11 mouse cellular contexts compared by ENCODE assay signal in genomic region chr5:143252791-143253185, GRCm38 (mm10). TPM values are rescaled to one million over a fixed set of nuclear protein-coding genes. Genes with fewer than 3 reads are reported as not detected.
DNase-seq lines count a peak whose midpoint lies in the region; ATAC-seq lines count a peak whose summit lies in the region.
"Had no signal": no experiment of that assay in that cellular context is flagged by ENCODE, and none has a peak within 500 bp of the region (broad histone marks: within the 10 kb centered on the region; RNA-seq: fewer than 3 reads in every experiment).

No protein-coding gene starts in this region.

- peak overlapping the region; percentile 80; the same call in 1 of the 2 replicates for H3K4me2 ChIP-seq in heart, embryonic 14.5 days (ENCODE audit: low read length)
- H3K4me2 ChIP-seq in embryonic facial prominence, embryonic 15.5 days (replicated peaks): peak overlapping the region; percentile 88
- H3K4me2 ChIP-seq in limb, embryonic 13.5 days (replicated peaks): peak overlapping the region; percentile 84

- peaks cover 2 to 21% of the 10 kb centered on the region in 2 experiments; a peak in 3 of 4 replicates for H3K4me1 ChIP-seq in heart, embryonic 14.5 days (ENCODE audit: control insufficient read depth in 2 of 2, insufficient read depth in 2 of 2, low read length in 2 of 2)
- H3K4me1 ChIP-seq in megakaryocyte, embryonic 14.5 days: peaks cover 39% of the 10 kb centered on the region
- peaks cover 20% of the 10 kb centered on the region for H3K4me1 ChIP-seq in embryonic facial prominence, embryonic 15.5 days
- peaks cover 22% of the 10 kb centered on the region for H3K4me1 ChIP-seq in limb, embryonic 13.5 days

- H3K9ac ChIP-seq in heart, embryonic 14.5 days (ENCODE audit: low read length): no peak overlapping the region
- H3K9ac ChIP-seq in embryonic facial prominence, embryonic 15.5 days: no peak overlapping the region
- no peak overlapping the region for H3K9ac ChIP-seq in limb, embryonic 13.5 days

- peak overlapping the region in 1 of 2 experiments; percentile 46; a peak in 2 of 4 replicates for H3K4me3 ChIP-seq in heart, embryonic 14.5 days (ENCODE audit: control insufficient read depth in 1 of 2, insufficient read depth in 1 of 2, low read depth in 1 of 2, low read length in 2 of 2)
- peak overlapping the region; percentile 79 for H3K4me3 ChIP-seq in megakaryocyte, embryonic 14.5 days (replicated peaks)
- peak overlapping the region; percentile 46 for H3K4me3 ChIP-seq in embryonic facial prominence, embryonic 15.5 days (replicated peaks)
- peak overlapping the region; percentile 47 for H3K4me3 ChIP-seq in limb, embryonic 13.5 days

- no peak for DNase-seq in heart, adult 9 months (ENCODE audit: low spot score in 2 of 2)
- DNase-seq in layer of hippocampus, postnatal 25 days (ENCODE audit: extremely low spot score in 1 of 2, low spot score in 1 of 2): no peak
- no peak for DNase-seq in spleen, postnatal 36 days (ENCODE audit: low spot score in 2 of 2)
- DNase-seq: layer of hippocampus, postnatal 36 days had no signal

- H3K9me3 ChIP-seq in heart, embryonic 14.5 days (ENCODE audit: control insufficient read depth, low read length): no peaks in the 10 kb centered on the region
- H3K9me3 ChIP-seq in megakaryocyte, embryonic 14.5 days: peaks cover 28% of the 10 kb centered on the region
- no peaks in the 10 kb centered on the region for H3K9me3 ChIP-seq in embryonic facial prominence, embryonic 15.5 days (replicated peaks)
- H3K9me3 ChIP-seq in limb, embryonic 13.5 days: no peaks in the 10 kb centered on the region

- no peak for ATAC-seq in heart, embryonic 14.5 days (ENCODE audit: insufficient number of reproducible peaks, insufficient read depth, low FRiP score, low read depth)
- no peak for ATAC-seq in megakaryocyte, adult 5-6 weeks (ENCODE audit: poor library complexity, severe bottlenecking)
- ATAC-seq in embryonic facial prominence, embryonic 15.5 days (ENCODE audit: insufficient number of reproducible peaks, low FRiP score, low TSS enrichment, low read depth): no peak
- ATAC-seq in limb, embryonic 13.5 days (ENCODE audit: low FRiP score, low read depth): no peak
- ATAC-seq: CD4-positive, CD25-positive, alpha-beta regulatory T cell, adult 4 months had no signal

- peaks cover 29% of the 10 kb centered on the region for H3K36me3 ChIP-seq in heart, embryonic 14.5 days (ENCODE audit: control insufficient read depth, insufficient read depth, low read length)
- H3K36me3 ChIP-seq in megakaryocyte, embryonic 14.5 days (replicated peaks; ENCODE audit: low read length): peaks cover 24% of the 10 kb centered on the region
- peaks cover 51% of the 10 kb centered on the region for H3K36me3 ChIP-seq in embryonic facial prominence, embryonic 15.5 days
- peaks cover 82% of the 10 kb centered on the region for H3K36me3 ChIP-seq in limb, embryonic 13.5 days

- H3K27ac ChIP-seq in heart, embryonic 14.5 days (replicated peaks in 1 of 2; ENCODE audit: control insufficient read depth in 1 of 2, insufficient read depth in 1 of 2, low read depth in 2 of 2, low read length in 2 of 2): no peak overlapping the region
- no peak overlapping the region for H3K27ac ChIP-seq in embryonic facial prominence, embryonic 15.5 days (replicated peaks)
- no peak overlapping the region for H3K27ac ChIP-seq in limb, embryonic 13.5 days

- 18% methylated on average over 18 of the region's 18 CpGs for WGBS in heart, embryonic 14.5 days
- WGBS in embryonic facial prominence, embryonic 15.5 days: 40% methylated on average over 18 of the region's 18 CpGs
- 24% methylated on average over 18 of the region's 18 CpGs for WGBS in limb, embryonic 13.5 days

- H3K27me3 ChIP-seq in heart, embryonic 14.5 days (ENCODE audit: control insufficient read depth, insufficient read depth, low read length): peaks cover 72% of the 10 kb centered on the region
- H3K27me3 ChIP-seq in megakaryocyte, embryonic 14.5 days (replicated peaks): peaks cover 72% of the 10 kb centered on the region
- peaks cover 67% of the 10 kb centered on the region for H3K27me3 ChIP-seq in embryonic facial prominence, embryonic 15.5 days
- H3K27me3 ChIP-seq in limb, embryonic 13.5 days: peaks cover 78% of the 10 kb centered on the region

RNA-seq across cellular contexts. Expression of gene Zfp316, which starts 17.0 kb away (rescaled TPM):
- polyA plus RNA-seq in heart, embryonic 14.5 days (2014; fragmentation: Nextera tagmentation; extraction: Ambion mirVana): 1.1 and 1.6 TPM in 2 replicates
- 1.1 and 1.7 TPM in 2 replicates for polyA plus RNA-seq in megakaryocyte, embryonic 14.5 days (2012; ENCODE audit: insufficient read depth, low replicate concordance)
- total RNA-seq in megakaryocyte, adult 5-6 weeks (2015): 0.32 and 0.47 TPM in 2 replicates
- 1.2 and 1.4 TPM in 2 replicates for total RNA-seq in megakaryocyte, adult 5-6 weeks (2017)
- polyA plus RNA-seq in embryonic facial prominence, embryonic 15.5 days (2015; fragmentation: Nextera tagmentation; extraction: Ambion mirVana): 4.4 and 5.2 TPM in 2 replicates
- polyA plus RNA-seq in limb, embryonic 13.5 days (2015; fragmentation: Nextera tagmentation; extraction: Ambion mirVana): 4.3 and 4.4 TPM in 2 replicates
- total RNA-seq in layer of hippocampus, postnatal 25 days (2021): 10 to 100 TPM; 22.0 to 22.5 TPM

RNA-seq across cellular contexts. Expression of gene Zfp12, which starts 17.8 kb away (rescaled TPM):
- 9.4 and 9.7 TPM in 2 replicates for polyA plus RNA-seq in heart, embryonic 14.5 days (2014; fragmentation: Nextera tagmentation; extraction: Ambion mirVana)
- polyA plus RNA-seq in megakaryocyte, embryonic 14.5 days (2012; ENCODE audit: insufficient read depth, low replicate concordance): 1.3 and 1.7 TPM in 2 replicates
- 1.5 and 3.1 TPM in 2 replicates for total RNA-seq in megakaryocyte, adult 5-6 weeks (2015)
- total RNA-seq in megakaryocyte, adult 5-6 weeks (2017): 6.4 and 6.7 TPM in 2 replicates
- polyA plus RNA-seq in embryonic facial prominence, embryonic 15.5 days (2015; fragmentation: Nextera tagmentation; extraction: Ambion mirVana): 16.9 TPM in 2 replicates
- 20.3 and 21.5 TPM in 2 replicates for polyA plus RNA-seq in limb, embryonic 13.5 days (2015; fragmentation: Nextera tagmentation; extraction: Ambion mirVana)
- total RNA-seq in layer of hippocampus, postnatal 25 days (2021): 10 to 100 TPM; 28.4 to 31.2 TPM

RNA-seq across cellular contexts. Expression of gene Spdye4a, which starts 26.1 kb away (rescaled TPM):
- polyA plus RNA-seq in heart, embryonic 14.5 days (2014; fragmentation: Nextera tagmentation; extraction: Ambion mirVana): not detected in 2 replicates
- not detected in 2 replicates for polyA plus RNA-seq in megakaryocyte, embryonic 14.5 days (2012; ENCODE audit: insufficient read depth, low replicate concordance)
- total RNA-seq in megakaryocyte, adult 5-6 weeks (2015): not detected in 2 replicates
- not detected in 2 replicates for total RNA-seq in megakaryocyte, adult 5-6 weeks (2017)
- not detected in 2 replicates for polyA plus RNA-seq in embryonic facial prominence, embryonic 15.5 days (2015; fragmentation: Nextera tagmentation; extraction: Ambion mirVana)
- polyA plus RNA-seq in limb, embryonic 13.5 days (2015; fragmentation: Nextera tagmentation; extraction: Ambion mirVana): not detected in 2 replicates
- not detected for total RNA-seq in layer of hippocampus, postnatal 25 days (2021)
- total RNA-seq: heart, postnatal 10 days; layer of hippocampus, postnatal 36 days had no signal
- polyA plus RNA-seq: CD4-positive, CD25-positive, alpha-beta regulatory T cell, adult 4 months had no signal

RNA-seq across cellular contexts. Expression of gene Zfp853, which starts 40.6 kb away (rescaled TPM):
- 0.07 TPM in 1 of 2 replicates, not detected in the other for polyA plus RNA-seq in heart, embryonic 14.5 days (2014; fragmentation: Nextera tagmentation; extraction: Ambion mirVana)
- 0.06 TPM in 1 of 2 replicates, not detected in the other for polyA plus RNA-seq in megakaryocyte, embryonic 14.5 days (2012; ENCODE audit: insufficient read depth, low replicate concordance)
- 0.09 TPM in 1 of 2 replicates, not detected in the other for total RNA-seq in megakaryocyte, adult 5-6 weeks (2015)
- not detected in 2 replicates for total RNA-seq in megakaryocyte, adult 5-6 weeks (2017)
- 0.29 and 0.32 TPM in 2 replicates for polyA plus RNA-seq in embryonic facial prominence, embryonic 15.5 days (2015; fragmentation: Nextera tagmentation; extraction: Ambion mirVana)
- 0.28 and 0.33 TPM in 2 replicates for polyA plus RNA-seq in limb, embryonic 13.5 days (2015; fragmentation: Nextera tagmentation; extraction: Ambion mirVana)
- total RNA-seq in layer of hippocampus, postnatal 25 days (2021): 1 to 10 TPM; 5.5 to 6.6 TPM
- polyA plus RNA-seq: CD4-positive, CD25-positive, alpha-beta regulatory T cell, adult 4 months had no signal
